Mouse (Mus musculus): ENCODE results near the gene Rgs6. TPM values are rescaled to one million over a fixed set of nuclear protein-coding genes. Genes with fewer than 3 reads are reported as not detected.

The Rgs6 gene
- polyA plus RNA-seq, 2 experiments, result 0.07 to 0.20 TPM

GRCm38 (mm10) chr12:83000957-83001356, 412.9 kb downstream of the Rgs6 start:
- TF ChIP-seq CTCF (IDR thresholded peaks at IDR 0.05; ENCODE audit: low read depth) (no peak), EP300 (IDR thresholded peaks at IDR 0.05; ENCODE audit: low read depth) (no peak)
- H3K9ac ChIP-seq (replicated peaks), result no peak overlapping the region
- DNase-seq (ENCODE audit: low read depth in 3 of 3, low spot score in 3 of 3), result no peak
- no peak for ATAC-seq (ENCODE audit: insufficient read depth)
- no peak overlapping the region for H3K4me3 ChIP-seq (ENCODE audit: insufficient read depth in 1 of 2, low read depth in 2 of 2, low read length in 2 of 2)
- H3K4me2 ChIP-seq (ENCODE audit: low read depth), result no peak overlapping the region
- H3K27me3 ChIP-seq (ENCODE audit: control insufficient read depth, insufficient read depth, low read length), result no peaks in the 10 kb centered on the region
- no peaks in the 10 kb centered on the region for H3K9me3 ChIP-seq (ENCODE audit: control insufficient read depth, low read length)
- WGBS (ENCODE audit: insufficient replicate concordance), result 73% methylated on average over 4 of the region's 4 CpGs
- no peaks in the 10 kb centered on the region for H3K36me3 ChIP-seq (replicated peaks; ENCODE audit: control insufficient read depth, insufficient read depth, low read depth)
- no peak overlapping the region for H3K27ac ChIP-seq
- H3K4me1 ChIP-seq (replicated peaks; ENCODE audit: control insufficient read depth in 2 of 2, insufficient read depth in 2 of 2, low read length in 1 of 2), result no peaks in the 10 kb centered on the region

DNA sequence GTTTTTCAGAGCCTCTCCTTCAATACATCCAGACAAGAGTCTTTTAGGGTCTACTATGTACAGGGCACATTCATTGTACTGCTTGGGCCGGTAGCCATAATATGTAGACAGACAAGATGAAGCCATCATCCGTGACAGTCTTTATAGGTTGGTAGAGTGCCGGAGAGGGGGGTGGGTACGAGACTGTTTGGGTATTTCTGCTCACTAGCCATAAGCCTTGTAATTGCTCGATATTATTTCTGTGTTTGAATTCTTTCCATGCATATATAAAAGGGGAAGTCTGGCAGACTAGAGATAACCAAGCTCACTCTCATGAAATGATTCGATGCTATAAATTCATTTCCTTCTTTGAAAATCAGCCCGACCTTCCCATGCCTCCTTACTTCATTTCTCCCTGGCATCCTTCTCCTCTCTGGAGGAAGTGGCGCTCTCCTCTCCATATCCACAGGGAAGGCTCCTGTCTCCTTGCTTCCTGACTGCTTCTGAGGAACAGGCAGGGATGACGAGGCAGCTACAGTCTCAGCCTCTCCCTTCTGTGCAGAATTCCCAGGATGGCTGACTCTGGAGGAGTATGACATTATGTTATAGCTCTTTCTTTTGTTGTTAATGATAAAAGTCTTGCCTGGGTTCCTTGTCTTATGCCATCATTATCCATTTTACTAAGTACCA, 416.1 kb downstream of the Rgs6 start:
- no peaks in the 10 kb centered on the region for H3K9me3 ChIP-seq (ENCODE audit: control insufficient read depth, low read length)
- WGBS (ENCODE audit: insufficient replicate concordance), result 23% methylated on average over 9 of the region's 9 CpGs

DNA sequence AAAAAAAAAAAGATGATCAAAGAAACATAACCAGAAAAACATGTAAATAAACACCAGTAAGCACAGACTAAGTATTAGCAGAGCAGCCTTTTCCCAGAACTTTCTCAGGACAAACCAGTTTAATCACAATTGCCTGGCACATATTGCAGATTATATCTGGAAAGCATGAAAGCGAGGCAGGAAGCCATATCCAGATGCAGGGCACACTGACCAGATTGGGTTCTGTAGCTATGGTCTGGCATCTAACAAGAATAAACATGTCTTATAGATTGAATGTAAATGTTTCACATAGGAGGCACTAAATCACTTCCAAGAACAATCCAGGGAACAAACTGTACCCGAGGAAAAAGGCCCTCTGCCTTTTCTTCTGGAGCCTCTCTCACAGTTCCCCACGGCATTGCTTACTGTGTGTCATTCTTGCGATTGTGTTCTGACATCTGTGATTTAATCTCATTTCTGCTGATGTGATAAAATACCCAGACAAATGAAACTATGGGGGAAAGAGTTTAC, 423.0 kb downstream of the Rgs6 start:
- no peaks in the 10 kb centered on the region for H3K27me3 ChIP-seq (ENCODE audit: control insufficient read depth, insufficient read depth, low read length)
- WGBS (ENCODE audit: insufficient replicate concordance), result 69% methylated on average over 4 of the region's 4 CpGs

More for the DNA sequence above, 416.1 kb downstream of the Rgs6 start:
- ATAC-seq (ENCODE audit: insufficient read depth) (no peak), DNase-seq (ENCODE audit: low read depth in 3 of 3, low spot score in 3 of 3) (no peak)
- no peaks in the 10 kb centered on the region for H3K27me3 ChIP-seq (ENCODE audit: control insufficient read depth, insufficient read depth, low read length)
- H3K27ac ChIP-seq, result no peak overlapping the region
- TF ChIP-seq EP300 (IDR thresholded peaks at IDR 0.05; ENCODE audit: low read depth) (no peak), CTCF (IDR thresholded peaks at IDR 0.05; ENCODE audit: low read depth) (no peak)
- no peaks in the 10 kb centered on the region for H3K36me3 ChIP-seq (replicated peaks; ENCODE audit: control insufficient read depth, insufficient read depth, low read depth)
- H3K4me3 ChIP-seq (ENCODE audit: insufficient read depth in 1 of 2, low read depth in 2 of 2, low read length in 2 of 2), result no peak overlapping the region
- H3K4me1 ChIP-seq (replicated peaks; ENCODE audit: control insufficient read depth in 2 of 2, insufficient read depth in 2 of 2, low read length in 1 of 2), result no peaks in the 10 kb centered on the region
- no peak overlapping the region for H3K4me2 ChIP-seq (ENCODE audit: low read depth)
- H3K9ac ChIP-seq (replicated peaks), result no peak overlapping the region

DNA sequence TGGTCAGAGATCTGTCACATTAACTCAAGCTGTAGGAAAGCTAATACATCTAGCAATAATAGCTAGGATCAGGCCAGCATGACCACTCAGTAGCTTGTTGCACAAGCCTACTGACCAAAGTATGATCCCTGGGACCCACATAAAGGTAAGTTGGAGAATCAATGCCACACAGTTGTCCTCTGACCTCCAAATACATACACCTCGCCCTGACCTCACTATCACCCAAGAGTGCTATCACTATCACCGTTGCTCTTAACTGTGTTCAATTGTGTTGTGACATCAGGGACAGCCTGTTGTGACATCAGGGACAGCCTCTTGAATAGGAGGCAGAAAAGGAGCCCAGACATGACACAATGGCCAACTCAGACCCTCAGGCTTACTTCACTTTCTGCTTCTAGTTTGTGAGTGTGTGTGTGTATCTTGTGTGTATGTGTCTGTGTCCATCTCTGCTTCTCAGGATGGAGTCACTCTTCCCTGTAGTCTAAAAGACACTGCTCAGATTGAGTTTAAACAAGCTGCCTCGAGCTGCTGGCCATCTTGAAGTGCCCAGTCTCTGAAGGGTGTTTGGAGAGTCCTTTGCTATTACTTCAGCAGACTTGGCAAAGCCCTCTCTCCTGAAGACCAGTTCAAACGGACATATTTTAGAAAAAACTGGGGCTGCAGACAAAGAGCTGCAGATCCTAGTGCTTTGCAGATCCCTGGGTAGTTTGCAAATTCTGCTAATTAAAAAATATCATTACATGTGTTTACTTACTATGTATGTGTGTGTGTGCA, 426.0 kb downstream of the Rgs6 start:
- Histone ChIP-seq H3K27me3 (ENCODE audit: control insufficient read depth, insufficient read depth, low read length) (no peaks in the 10 kb centered on the region), H3K36me3 (replicated peaks; ENCODE audit: control insufficient read depth, insufficient read depth, low read depth) (no peaks in the 10 kb centered on the region), H3K4me3 (ENCODE audit: insufficient read depth in 1 of 2, low read depth in 2 of 2, low read length in 2 of 2) (no peak overlapping the region), H3K27ac (no peak overlapping the region), H3K4me1 (replicated peaks; ENCODE audit: control insufficient read depth in 2 of 2, insufficient read depth in 2 of 2, low read length in 1 of 2) (peaks cover 0 to 5% of the 10 kb centered on the region in 2 experiments; a peak in 2 of 4 replicates), H3K4me2 (ENCODE audit: low read depth) (no peak overlapping the region), H3K9me3 (ENCODE audit: control insufficient read depth, low read length) (no peaks in the 10 kb centered on the region), H3K9ac (replicated peaks) (no peak overlapping the region)
- TF ChIP-seq EP300 (IDR thresholded peaks at IDR 0.05; ENCODE audit: low read depth), result no peak
- TF ChIP-seq CTCF (IDR thresholded peaks at IDR 0.05; ENCODE audit: low read depth), result no peak
- WGBS (ENCODE audit: insufficient replicate concordance), result 38% methylated on average over 4 of the region's 4 CpGs
- DNase-seq (ENCODE audit: low read depth in 3 of 3, low spot score in 3 of 3) (no peak), ATAC-seq (ENCODE audit: insufficient read depth) (no peak)

More for the DNA sequence above, 423.0 kb downstream of the Rgs6 start:
- Histone ChIP-seq H3K4me2 (ENCODE audit: low read depth) (no peak overlapping the region), H3K36me3 (replicated peaks; ENCODE audit: control insufficient read depth, insufficient read depth, low read depth) (no peaks in the 10 kb centered on the region), H3K9ac (replicated peaks) (no peak overlapping the region), H3K4me3 (ENCODE audit: insufficient read depth in 1 of 2, low read depth in 2 of 2, low read length in 2 of 2) (no peak overlapping the region), H3K4me1 (replicated peaks; ENCODE audit: control insufficient read depth in 2 of 2, insufficient read depth in 2 of 2, low read length in 1 of 2) (peaks cover 0 to 5% of the 10 kb centered on the region in 2 experiments; a peak in 2 of 4 replicates), H3K27ac (no peak overlapping the region), H3K9me3 (ENCODE audit: control insufficient read depth, low read length) (no peaks in the 10 kb centered on the region)
- ATAC-seq (ENCODE audit: insufficient read depth), result no peak
- no peak for DNase-seq (ENCODE audit: low read depth in 3 of 3, low spot score in 3 of 3)
- TF ChIP-seq CTCF (IDR thresholded peaks at IDR 0.05; ENCODE audit: low read depth) (no peak), EP300 (IDR thresholded peaks at IDR 0.05; ENCODE audit: low read depth) (no peak)

GRCm38 (mm10) chr12:83014848-83015247, 426.8 kb downstream of the Rgs6 start:
- Histone ChIP-seq H3K4me1 (replicated peaks; ENCODE audit: control insufficient read depth in 2 of 2, insufficient read depth in 2 of 2, low read length in 1 of 2) (peaks cover 0 to 5% of the 10 kb centered on the region in 2 experiments; a peak in 2 of 4 replicates), H3K27me3 (ENCODE audit: control insufficient read depth, insufficient read depth, low read length) (no peaks in the 10 kb centered on the region), H3K9ac (replicated peaks) (no peak overlapping the region), H3K36me3 (replicated peaks; ENCODE audit: control insufficient read depth, insufficient read depth, low read depth) (no peaks in the 10 kb centered on the region), H3K4me3 (ENCODE audit: insufficient read depth in 1 of 2, low read depth in 2 of 2, low read length in 2 of 2) (no peak overlapping the region), H3K9me3 (ENCODE audit: control insufficient read depth, low read length) (no peaks in the 10 kb centered on the region), H3K27ac (no peak overlapping the region), H3K4me2 (ENCODE audit: low read depth) (no peak overlapping the region)
- TF ChIP-seq EP300 (IDR thresholded peaks at IDR 0.05; ENCODE audit: low read depth), result no peak
- TF ChIP-seq CTCF (IDR thresholded peaks at IDR 0.05; ENCODE audit: low read depth), result no peak
- WGBS (ENCODE audit: insufficient replicate concordance), result 9% methylated on average over 2 of the region's 2 CpGs
- DNase-seq (ENCODE audit: low read depth in 3 of 3, low spot score in 3 of 3) (no peak), ATAC-seq (ENCODE audit: insufficient read depth) (no peak)

All from liver, embryonic 14.5 days (tissue).